Mouse (Mus musculus): ENCODE measurements around the gene Atxn7l2. TPM values are rescaled to one million over a fixed set of nuclear protein-coding genes. Genes with fewer than 3 reads are reported as not detected.

The Atxn7l2 gene
- polyA plus RNA-seq, 1 experiment from 2014 or later = 27.9 TPM

- H3K9me3 ChIP-seq (ENCODE audit: control insufficient read depth, low read length) = no peaks in the 10 kb centered on the region
- no peak overlapping the region for H3K9ac ChIP-seq (replicated peaks; ENCODE audit: low read length)
- H3K27me3 ChIP-seq (ENCODE audit: control insufficient read depth, insufficient read depth, low read length) = no peaks in the 10 kb centered on the region
- ATAC-seq (ENCODE audit: low FRiP score, low TSS enrichment) = no peak
- no peak for DNase-seq
- H3K36me3 ChIP-seq (ENCODE audit: control insufficient read depth, insufficient read depth, low read length) = no peaks in the 10 kb centered on the region
- H3K4me3 ChIP-seq (replicated peaks; ENCODE audit: low read depth, low read length) = no peak overlapping the region
- H3K4me2 ChIP-seq (ENCODE audit: low read length) = no peak overlapping the region
- no peaks in the 10 kb centered on the region for H3K4me1 ChIP-seq (ENCODE audit: control insufficient read depth, insufficient read depth, low read length)
- H3K27ac ChIP-seq (replicated peaks; ENCODE audit: low read depth, low read length) = no peak overlapping the region
- 87% methylated on average over 3 of the region's 3 CpGs for WGBS
Measured at GRCm38 (mm10) chr3:108152290-108152689, 58.4 kb downstream of the Atxn7l2 start.

Other genes with a start within 250 kb of the Atxn7l2 start
- gene Gstm3, start 241.7 kb downstream of the Atxn7l2 start, polyA plus RNA-seq (2014; fragmentation: Nextera tagmentation; extraction: Ambion mirVana) = not detected in 2 replicates
- gene Gstm2, start 224.5 kb downstream of the Atxn7l2 start, polyA plus RNA-seq (2014; fragmentation: Nextera tagmentation; extraction: Ambion mirVana) = 1.4 and 6.2 TPM in 2 replicates
- gene Gstm1, start 193.0 kb downstream of the Atxn7l2 start, polyA plus RNA-seq (2014; fragmentation: Nextera tagmentation; extraction: Ambion mirVana) = 58.9 and 87.2 TPM in 2 replicates
- gene Gstm4, start 166.0 kb downstream of the Atxn7l2 start, polyA plus RNA-seq (2014; fragmentation: Nextera tagmentation; extraction: Ambion mirVana) = 16.0 and 17.5 TPM in 2 replicates
- 45.9 and 53.3 TPM in 2 replicates for gene Ampd2, start 124.3 kb downstream of the Atxn7l2 start, polyA plus RNA-seq (2014; fragmentation: Nextera tagmentation; extraction: Ambion mirVana)
- 0.13 and 0.30 TPM in 2 replicates for gene Gnat2, start 118.1 kb downstream of the Atxn7l2 start, polyA plus RNA-seq (2014; fragmentation: Nextera tagmentation; extraction: Ambion mirVana)
- gene Gnai3, start 64.8 kb downstream of the Atxn7l2 start, polyA plus RNA-seq (2014; fragmentation: Nextera tagmentation; extraction: Ambion mirVana) = 107 and 150 TPM in 2 replicates
- 1.4 and 2.6 TPM in 2 replicates for gene Gpr61, start 56.1 kb downstream of the Atxn7l2 start, polyA plus RNA-seq (2014; fragmentation: Nextera tagmentation; extraction: Ambion mirVana)
- gene Amigo1, start 24.6 kb downstream of the Atxn7l2 start, polyA plus RNA-seq (2014; fragmentation: Nextera tagmentation; extraction: Ambion mirVana) = 10.2 and 10.3 TPM in 2 replicates
- gene Cyb561d1, start 9.7 kb downstream of the Atxn7l2 start, polyA plus RNA-seq (2014; fragmentation: Nextera tagmentation; extraction: Ambion mirVana) = 2.7 and 4.3 TPM in 2 replicates
- gene Sypl2, start 15.7 kb upstream of the Atxn7l2 start, polyA plus RNA-seq (2014; fragmentation: Nextera tagmentation; extraction: Ambion mirVana) = 0.42 and 0.43 TPM in 2 replicates
- 249 and 256 TPM in 2 replicates for gene Psma5, start 46.0 kb upstream of the Atxn7l2 start, polyA plus RNA-seq (2014; fragmentation: Nextera tagmentation; extraction: Ambion mirVana)
- 23.4 and 28.6 TPM in 2 replicates for gene Sort1, start 73.1 kb upstream of the Atxn7l2 start, polyA plus RNA-seq (2014; fragmentation: Nextera tagmentation; extraction: Ambion mirVana)
- not detected in 2 replicates for gene Mybphl, start 154.0 kb upstream of the Atxn7l2 start, polyA plus RNA-seq (2014; fragmentation: Nextera tagmentation; extraction: Ambion mirVana)
- gene Psrc1, start 172.9 kb upstream of the Atxn7l2 start, polyA plus RNA-seq (2014; fragmentation: Nextera tagmentation; extraction: Ambion mirVana) = 7.4 and 12.4 TPM in 2 replicates
- 49.5 and 59.4 TPM in 2 replicates for gene Celsr2, start 204.6 kb upstream of the Atxn7l2 start, polyA plus RNA-seq (2014; fragmentation: Nextera tagmentation; extraction: Ambion mirVana)
- 205 and 217 TPM in 2 replicates for gene Sars, start 234.3 kb upstream of the Atxn7l2 start, polyA plus RNA-seq (2014; fragmentation: Nextera tagmentation; extraction: Ambion mirVana)

All from midbrain, embryonic 14.5 days (tissue).